Comparison of ENCODE assay signal across 31 mouse cellular contexts in genomic region chr16:23544361-23544760, GRCm38 (mm10). TPM values are rescaled to one million over a fixed set of nuclear protein-coding genes. Genes with fewer than 3 reads are reported as not detected.
DNase-seq lines count a peak whose midpoint lies in the region; ATAC-seq lines count a peak whose summit lies in the region.
"Had no signal": no experiment of that assay in that cellular context is flagged by ENCODE, and none has a peak within 500 bp of the region (broad histone marks: within the 10 kb centered on the region; RNA-seq: fewer than 3 reads in every experiment).

No protein-coding gene starts in this region.

- no peaks in the 10 kb centered on the region for H3K36me3 ChIP-seq in kidney, embryonic 16.5 days (ENCODE audit: insufficient read depth, low read length)
- H3K36me3 ChIP-seq in limb, embryonic 10.5 days = no peaks in the 10 kb centered on the region
- H3K36me3 ChIP-seq in liver, embryonic 12.5 days = no peaks in the 10 kb centered on the region
- H3K36me3 ChIP-seq: embryonic facial prominence, embryonic 10.5 days; embryonic facial prominence, embryonic 15.5 days; forebrain, embryonic 12.5 days; hindbrain, embryonic 13.5 days; kidney, embryonic 15.5 days; limb, embryonic 15.5 days; midbrain, embryonic 15.5 days; neural tube, embryonic 12.5 days; stomach, embryonic 15.5 days had no signal

- no peak overlapping the region for H3K4me2 ChIP-seq in kidney, embryonic 16.5 days (replicated peaks; ENCODE audit: low read depth, low read length)
- H3K4me2 ChIP-seq in liver, embryonic 12.5 days = no peak overlapping the region
- H3K4me2 ChIP-seq: embryonic facial prominence, embryonic 15.5 days; forebrain, embryonic 12.5 days; heart, embryonic 11.5 days; hindbrain, embryonic 13.5 days; kidney, embryonic 15.5 days; limb, embryonic 15.5 days; lung, embryonic 14.5 days; midbrain, embryonic 15.5 days; neural tube, embryonic 12.5 days; stomach, embryonic 15.5 days had no signal

- H3K4me3 ChIP-seq in kidney, embryonic 16.5 days (ENCODE audit: low read length) = no peak overlapping the region
- H3K4me3 ChIP-seq in limb, embryonic 10.5 days = no peak overlapping the region
- no peak overlapping the region for H3K4me3 ChIP-seq in liver, embryonic 12.5 days
- H3K4me3 ChIP-seq: embryonic facial prominence, embryonic 10.5 days; embryonic facial prominence, embryonic 15.5 days; forebrain, embryonic 12.5 days; hindbrain, embryonic 13.5 days; kidney, embryonic 15.5 days; limb, embryonic 15.5 days; midbrain, embryonic 15.5 days; neural tube, embryonic 12.5 days; stomach, embryonic 15.5 days had no signal

- peak; percentile 71; the same call in 1 of the 2 replicates for ATAC-seq in kidney, embryonic 16.5 days (ENCODE audit: low FRiP score, low TSS enrichment)
- ATAC-seq in liver, embryonic 12.5 days = no peak
- ATAC-seq: forebrain, postnatal 0 days; midbrain, embryonic 15.5 days had no signal

- H3K4me1 ChIP-seq in kidney, embryonic 16.5 days (ENCODE audit: insufficient read depth, low read length) = peaks cover 10% of the 10 kb centered on the region; the same call in 1 of the 2 replicates
- H3K4me1 ChIP-seq in limb, embryonic 10.5 days = peaks cover 9% of the 10 kb centered on the region; the same call in 1 of the 2 replicates
- H3K4me1 ChIP-seq in liver, embryonic 12.5 days = no peaks in the 10 kb centered on the region
- H3K4me1 ChIP-seq: embryonic facial prominence, embryonic 10.5 days; forebrain, embryonic 12.5 days; hindbrain, embryonic 13.5 days; midbrain, embryonic 15.5 days; neural tube, embryonic 12.5 days; stomach, embryonic 15.5 days had no signal

- H3K9me3 ChIP-seq in kidney, embryonic 16.5 days (ENCODE audit: low read length) = no peaks in the 10 kb centered on the region
- no peaks in the 10 kb centered on the region for H3K9me3 ChIP-seq in limb, embryonic 10.5 days (replicated peaks)
- H3K9me3 ChIP-seq in liver, embryonic 12.5 days (replicated peaks) = no peaks in the 10 kb centered on the region
- H3K9me3 ChIP-seq: embryonic facial prominence, embryonic 10.5 days; embryonic facial prominence, embryonic 15.5 days; forebrain, embryonic 12.5 days; hindbrain, embryonic 13.5 days; kidney, embryonic 15.5 days; limb, embryonic 15.5 days; midbrain, embryonic 15.5 days; neural tube, embryonic 12.5 days; stomach, embryonic 15.5 days had no signal

- no peak overlapping the region for H3K27ac ChIP-seq in kidney, embryonic 16.5 days (ENCODE audit: low read length)
- no peak overlapping the region for H3K27ac ChIP-seq in limb, embryonic 10.5 days
- no peak overlapping the region for H3K27ac ChIP-seq in liver, embryonic 12.5 days
- H3K27ac ChIP-seq: embryonic facial prominence, embryonic 10.5 days; embryonic facial prominence, embryonic 15.5 days; forebrain, embryonic 12.5 days; hindbrain, embryonic 13.5 days; kidney, embryonic 15.5 days; limb, embryonic 15.5 days; liver, embryonic 14.5 days; midbrain, embryonic 15.5 days; neural tube, embryonic 12.5 days; stomach, embryonic 15.5 days had no signal

- DNase-seq in kidney, adult 8-10 months = no peak
- peak; percentile 35 for DNase-seq in CD4-positive helper T cell, adult 2 months (ENCODE audit: low read depth, low spot score)
- DNase-seq in T-cell, adult 2 months (ENCODE audit: low spot score) = peak; percentile 12
- peak; percentile 15 for DNase-seq in limb, embryonic 10.5 days (ENCODE audit: low spot score)
- no peak for DNase-seq in right cerebral cortex, adult 2 months (ENCODE audit: low spot score in 2 of 2)
- DNase-seq: adrenal gland, adult 8-10 months; cerebellum, adult 2 months; cerebellum, postnatal 25 days; forebrain, postnatal 0 days; gastrocnemius, postnatal 14 days; heart, postnatal 36 days; kidney, adult 11 months; layer of hippocampus, postnatal 36 days; left cerebral cortex, postnatal 4 days; lung, embryonic 14.5 days; lung, postnatal 14 days; thymus, postnatal 14 days had no signal

- no peak overlapping the region for H3K9ac ChIP-seq in kidney, embryonic 16.5 days (replicated peaks; ENCODE audit: low read length)
- H3K9ac ChIP-seq in liver, embryonic 12.5 days = no peak overlapping the region
- H3K9ac ChIP-seq: embryonic facial prominence, embryonic 15.5 days; forebrain, embryonic 12.5 days; forebrain, postnatal 0 days; hindbrain, embryonic 13.5 days; kidney, embryonic 15.5 days; limb, embryonic 15.5 days; liver, embryonic 14.5 days; lung, embryonic 14.5 days; midbrain, embryonic 15.5 days; neural tube, embryonic 12.5 days; stomach, embryonic 15.5 days had no signal

- H3K27me3 ChIP-seq in kidney, embryonic 16.5 days (ENCODE audit: insufficient read depth, low read length) = no peaks in the 10 kb centered on the region
- no peaks in the 10 kb centered on the region for H3K27me3 ChIP-seq in limb, embryonic 10.5 days (ENCODE audit: low read depth, poor library complexity, severe bottlenecking)
- no peaks in the 10 kb centered on the region for H3K27me3 ChIP-seq in liver, embryonic 12.5 days (replicated peaks)
- H3K27me3 ChIP-seq: CH12.LX; embryonic facial prominence, embryonic 15.5 days; forebrain, embryonic 12.5 days; hindbrain, embryonic 13.5 days; kidney, embryonic 15.5 days; limb, embryonic 15.5 days; midbrain, embryonic 15.5 days; neural tube, embryonic 12.5 days; stomach, embryonic 15.5 days had no signal

- 24% methylated on average over 7 of the region's 7 CpGs for WGBS in kidney, embryonic 16.5 days
- WGBS in limb, embryonic 10.5 days = 70% methylated on average over 7 of the region's 7 CpGs
- 50% methylated on average over 7 of the region's 7 CpGs for WGBS in liver, embryonic 12.5 days (ENCODE audit: insufficient replicate concordance)

RNA-seq across cellular contexts. Expression of gene Masp1, which starts 23.7 kb away (rescaled TPM):
- polyA plus RNA-seq in kidney, embryonic 16.5 days (2015; fragmentation: Nextera tagmentation; extraction: Ambion mirVana) = 7.6 and 8.0 TPM in 2 replicates
- 3.7 and 3.8 TPM in 2 replicates for polyA plus RNA-seq in limb, embryonic 10.5 days (2016; fragmentation: Nextera tagmentation; extraction: Ambion mirVana)
- 19.1 and 21.4 TPM in 2 replicates for polyA plus RNA-seq in liver, embryonic 12.5 days (2016; fragmentation: Nextera tagmentation; extraction: Ambion mirVana)

RNA-seq across cellular contexts. Expression of gene Rtp4, which starts 24.3 kb away (rescaled TPM):
- 6.7 and 8.4 TPM in 2 replicates for polyA plus RNA-seq in kidney, embryonic 16.5 days (2015; fragmentation: Nextera tagmentation; extraction: Ambion mirVana)
- 0.85 and 0.98 TPM in 2 replicates for polyA plus RNA-seq in limb, embryonic 10.5 days (2016; fragmentation: Nextera tagmentation; extraction: Ambion mirVana)
- polyA plus RNA-seq in liver, embryonic 12.5 days (2016; fragmentation: Nextera tagmentation; extraction: Ambion mirVana) = 4.3 and 4.9 TPM in 2 replicates

Comparison
In these comparisons a context has a peak if more than half of its experiments do, and no peak if none do; other contexts are left out.
1. DNase-seq: peak in CD4-positive helper T cell, adult 2 months (single experiment), T-cell, adult 2 months (single experiment) and limb, embryonic 10.5 days (single experiment); none in kidney, adult 8-10 months (0 of 2) and right cerebral cortex, adult 2 months (0 of 2).